Mouse (Mus musculus) hindbrain, embryonic 12.5 days (tissue): ENCODE measurements around the gene Sergef. TPM values are rescaled to one million over a fixed set of nuclear protein-coding genes. Genes with fewer than 3 reads are reported as not detected.

Source experiments
- ATAC-seq: fragments of 200-750 bp; cut with Nextera tagmentation; 2 replicates; pipeline ENCODE4 v1.8.0; 2017; ENCODE audit warnings: moderate TSS enrichment; ENCODE audit not compliant: low FRiP score
- H3K27ac ChIP-seq: fragments of 300-500 bp; sonication (generic); 2 replicates; pipeline ENCODE4 v1.5.1; 2016; ENCODE audit warnings: mild to moderate bottlenecking
- H3K27me3 ChIP-seq: fragments of 300-500 bp; sonication (generic); 2 replicates; pipeline ENCODE4 v1.6.1; 2016; ENCODE audit warnings: mild to moderate bottlenecking
- H3K36me3 ChIP-seq: fragments of 300-500 bp; sonication (generic); 2 replicates; pipeline ENCODE4 v1.6.1; 2016; ENCODE audit warnings: mild to moderate bottlenecking
- H3K4me1 ChIP-seq: fragments of 300-500 bp; sonication (generic); 2 replicates; pipeline ENCODE4 v1.6.1; 2016
- H3K4me2 ChIP-seq: fragments of 300-500 bp; sonication (generic); replicated peaks from 2 replicates; pipeline ENCODE4 v1.6.1; 2016; ENCODE audit warnings: mild to moderate bottlenecking
- H3K4me3 ChIP-seq: fragments of 300-500 bp; sonication (generic); 2 replicates; pipeline ENCODE4 v1.5.1; 2016; ENCODE audit warnings: mild to moderate bottlenecking
- H3K9ac ChIP-seq: fragments of 300-500 bp; sonication (generic); 2 replicates; pipeline ENCODE4 v1.6.1; 2016; ENCODE audit warnings: mild to moderate bottlenecking, moderate library complexity
- H3K9me3 ChIP-seq: fragments of 300-500 bp; sonication (generic); replicated peaks from 2 replicates; pipeline ENCODE4 v1.6.1; 2016; ENCODE audit warnings: mild to moderate bottlenecking
- WGBS: fragments of 180-500 bp; shearing (Covaris S2); methylation state at CpG from one replicate; pipeline ENCODE4 v1.1.7; 2016; 5-methylcytosine and 5-hydroxymethylcytosine counted together
- polyA plus RNA-seq: library from polyadenylated mRNA; unstranded; fragments of >200 nt; fragmentation: Nextera tagmentation; extraction: Ambion mirVana; gene quantifications from 2 replicates; pipeline ENCODE4 v1.2.1, GENCODE M21; 2016

Sergef gene
- polyA plus RNA-seq, 1 experiment from 2014 or later: 18.9 TPM

GRCm38 (mm10) chr7:46422052-46422763 is 217.4 kb downstream of the Sergef start:
- H3K4me1 ChIP-seq: peaks cover 36% of the 10 kb centered on the region
- 0 out of 2 replicates have a peak, but pooled peaks cover 8% of the 10 kb centered on the region for H3K27me3 ChIP-seq
- no peaks in the 10 kb centered on the region for H3K9me3 ChIP-seq
- ATAC-seq: peak; percentile 70
- 37% methylated on average over 8 of the region's 8 CpGs for WGBS
- no peak overlapping the region for H3K4me3 ChIP-seq
- 0 out of 2 replicates have a peak overlapping the region, but pooled peaks have one; percentile 2 for H3K9ac ChIP-seq
- no peaks in the 10 kb centered on the region for H3K36me3 ChIP-seq
- H3K27ac ChIP-seq: peak overlapping the region; percentile 78
- H3K4me2 ChIP-seq: peak overlapping the region; percentile 33

GRCm38 (mm10) chr7:46421535-46421934 is 218.1 kb downstream of the Sergef start:
- no peak overlapping the region for H3K4me3 ChIP-seq
- peaks cover 39% of the 10 kb centered on the region for H3K4me1 ChIP-seq
- peak overlapping the region; percentile 68 for H3K27ac ChIP-seq
- 0 out of 2 replicates have a peak, but pooled peaks cover 8% of the 10 kb centered on the region for H3K27me3 ChIP-seq
- H3K9ac ChIP-seq: 0 out of 2 replicates have a peak overlapping the region, but pooled peaks have one; percentile 2
- no peaks in the 10 kb centered on the region for H3K36me3 ChIP-seq
- H3K9me3 ChIP-seq: no peaks in the 10 kb centered on the region
- no peak overlapping the region for H3K4me2 ChIP-seq
- ATAC-seq: peak; percentile 4; the same call in 1 of the 2 replicates
- 54% methylated on average over 5 of the region's 5 CpGs for WGBS

- H3K4me2 ChIP-seq: no peak overlapping the region
- H3K9ac ChIP-seq: no peak overlapping the region
- no peak overlapping the region for H3K4me3 ChIP-seq
- ATAC-seq: 0 out of 2 replicates have a peak, but pooled peaks have one; percentile 26
- H3K27me3 ChIP-seq: 0 out of 2 replicates have a peak, but pooled peaks cover 6% of the 10 kb centered on the region
- H3K36me3 ChIP-seq: no peaks in the 10 kb centered on the region
- H3K9me3 ChIP-seq: no peaks in the 10 kb centered on the region
- H3K4me1 ChIP-seq: peaks cover 35% of the 10 kb centered on the region
- WGBS: 66% methylated on average over 16 of the region's 16 CpGs
- no peak overlapping the region for H3K27ac ChIP-seq
These were observed 221.4 kb downstream of the Sergef start for GRCm38 (mm10) chr7:46418102-46418622.

- no peaks in the 10 kb centered on the region for H3K9me3 ChIP-seq
- no peak for ATAC-seq
- no peak overlapping the region for H3K27ac ChIP-seq
- 73% methylated on average over 7 of the region's 7 CpGs for WGBS
- no peak overlapping the region for H3K4me2 ChIP-seq
- H3K36me3 ChIP-seq: no peaks in the 10 kb centered on the region
- no peak overlapping the region for H3K4me3 ChIP-seq
- H3K9ac ChIP-seq: no peak overlapping the region
- H3K4me1 ChIP-seq: peaks cover 28% of the 10 kb centered on the region
- 0 out of 2 replicates have a peak, but pooled peaks cover 6% of the 10 kb centered on the region for H3K27me3 ChIP-seq
These were observed 222.1 kb downstream of the Sergef start for GRCm38 (mm10) chr7:46417467-46417866.

- Histone ChIP-seq H3K36me3 (no peaks in the 10 kb centered on the region), H3K27me3 (peaks cover 10% of the 10 kb centered on the region; the same call in 1 of the 2 replicates), H3K9me3 (no peaks in the 10 kb centered on the region), H3K27ac (no peak overlapping the region), H3K9ac (no peak overlapping the region), H3K4me1 (peaks cover 17% of the 10 kb centered on the region), H3K4me3 (no peak overlapping the region), H3K4me2 (no peak overlapping the region)
- 74% methylated on average over 14 of the region's 14 CpGs for WGBS
- no peak for ATAC-seq
These were observed 223.7 kb downstream of the Sergef start for GRCm38 (mm10) chr7:46415818-46416425.

- H3K27ac ChIP-seq: no peak overlapping the region
These were observed 225.5 kb downstream of the Sergef start for GRCm38 (mm10) chr7:46413959-46414725.

GRCm38 (mm10) chr7:46412823-46413222 is 226.8 kb downstream of the Sergef start:
- Histone ChIP-seq H3K4me2 (no peak overlapping the region), H3K9me3 (no peaks in the 10 kb centered on the region), H3K4me3 (no peak overlapping the region), H3K36me3 (no peaks in the 10 kb centered on the region), H3K4me1 (peaks cover 17% of the 10 kb centered on the region), H3K27me3 (peaks cover 4% of the 10 kb centered on the region; the same call in 1 of the 2 replicates), H3K9ac (no peak overlapping the region), H3K27ac (no peak overlapping the region)
- 85% methylated on average over 5 of the region's 5 CpGs for WGBS
- no peak for ATAC-seq

More at GRCm38 (mm10) chr7:46413959-46414725, 225.5 kb downstream of the Sergef start:
- no peaks in the 10 kb centered on the region for H3K36me3 ChIP-seq
- WGBS: 73% methylated on average over 6 of the region's 6 CpGs
- ATAC-seq: no peak
- H3K4me2 ChIP-seq: no peak overlapping the region
- H3K4me3 ChIP-seq: no peak overlapping the region
- peaks cover 4% of the 10 kb centered on the region; the same call in 1 of the 2 replicates for H3K27me3 ChIP-seq
- H3K9ac ChIP-seq: no peak overlapping the region
- peaks cover 22% of the 10 kb centered on the region for H3K4me1 ChIP-seq
- H3K9me3 ChIP-seq: no peaks in the 10 kb centered on the region

- peaks cover 4% of the 10 kb centered on the region; the same call in 1 of the 2 replicates for H3K27me3 ChIP-seq
- no peak overlapping the region for H3K4me3 ChIP-seq
- peaks cover 10% of the 10 kb centered on the region for H3K4me1 ChIP-seq
- no peaks in the 10 kb centered on the region for H3K9me3 ChIP-seq
- no peak overlapping the region for H3K27ac ChIP-seq
- H3K4me2 ChIP-seq: no peak overlapping the region
- H3K9ac ChIP-seq: no peak overlapping the region
- no peak for ATAC-seq
- no peaks in the 10 kb centered on the region for H3K36me3 ChIP-seq
- WGBS: 83% methylated on average over 6 of the region's 6 CpGs
These were observed 228.9 kb downstream of the Sergef start for GRCm38 (mm10) chr7:46410727-46411126.

- no peak for ATAC-seq
- Histone ChIP-seq H3K4me3 (no peak overlapping the region), H3K9ac (no peak overlapping the region), H3K4me1 (peaks cover 10% of the 10 kb centered on the region), H3K4me2 (no peak overlapping the region), H3K27me3 (peaks cover 4% of the 10 kb centered on the region; the same call in 1 of the 2 replicates), H3K27ac (no peak overlapping the region), H3K9me3 (no peaks in the 10 kb centered on the region), H3K36me3 (no peaks in the 10 kb centered on the region)
- 37% methylated on average over 12 of the region's 12 CpGs for WGBS
These were observed 230.3 kb downstream of the Sergef start for GRCm38 (mm10) chr7:46409204-46409789.

GRCm38 (mm10) chr7:46408606-46409005 is 231.0 kb downstream of the Sergef start:
- H3K27me3 ChIP-seq: peaks cover 4% of the 10 kb centered on the region; the same call in 1 of the 2 replicates
- H3K4me1 ChIP-seq: peaks cover 12% of the 10 kb centered on the region
- WGBS: 82% methylated on average over 9 of the region's 9 CpGs
- H3K4me2 ChIP-seq: no peak overlapping the region
- H3K9ac ChIP-seq: no peak overlapping the region
- no peak overlapping the region for H3K4me3 ChIP-seq
- no peaks in the 10 kb centered on the region for H3K9me3 ChIP-seq
- no peak overlapping the region for H3K27ac ChIP-seq
- H3K36me3 ChIP-seq: no peaks in the 10 kb centered on the region
- ATAC-seq: 0 out of 2 replicates have a peak, but pooled peaks have one; percentile 33

- H3K27ac ChIP-seq: no peak overlapping the region
- 87% methylated on average over 7 of the region's 7 CpGs for WGBS
- H3K9me3 ChIP-seq: no peaks in the 10 kb centered on the region
- no peak overlapping the region for H3K4me3 ChIP-seq
- no peak for ATAC-seq
- H3K36me3 ChIP-seq: no peaks in the 10 kb centered on the region
- peaks cover 25% of the 10 kb centered on the region for H3K4me1 ChIP-seq
- H3K9ac ChIP-seq: no peak overlapping the region
- H3K27me3 ChIP-seq: peaks cover 7% of the 10 kb centered on the region
- H3K4me2 ChIP-seq: no peak overlapping the region
These were observed 234.9 kb downstream of the Sergef start for GRCm38 (mm10) chr7:46404756-46405155.
